Mouse (Mus musculus): ENCODE measurements around the gene Rnase4. TPM values are rescaled to one million over a fixed set of nuclear protein-coding genes. Genes with fewer than 3 reads are reported as not detected.

Rnase4 gene
- total RNA-seq, 1 experiment from 2014 or later: 131 TPM

DNA sequence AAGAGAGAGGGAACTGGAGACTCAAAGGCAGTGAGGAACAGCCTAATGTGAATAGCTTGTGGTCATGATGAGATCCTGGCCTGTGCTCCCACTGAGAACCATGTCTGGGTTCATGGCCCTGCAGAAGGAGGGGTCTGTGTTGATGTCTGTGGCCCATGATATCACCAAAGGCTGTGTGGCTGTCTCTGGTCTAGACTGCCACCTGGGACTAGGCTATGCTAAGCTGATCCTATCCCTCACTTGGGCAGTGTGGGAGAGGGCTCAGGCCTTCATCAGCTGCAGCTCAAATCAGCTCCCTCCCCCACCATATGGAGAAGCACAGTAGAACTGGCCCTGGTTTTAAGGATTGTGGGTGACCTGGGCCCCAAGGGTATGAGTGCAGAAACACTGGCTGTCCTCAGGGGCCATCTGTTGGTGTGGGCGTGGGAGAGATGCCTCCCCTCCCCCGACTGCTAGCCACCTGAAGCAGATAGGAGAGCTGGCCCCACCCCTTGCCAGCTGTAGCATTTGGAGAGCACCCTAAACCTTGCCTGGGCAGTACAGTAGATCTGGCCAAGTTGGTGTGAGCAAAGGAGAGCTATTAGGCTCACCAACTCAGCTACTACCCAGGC is 36.9 kb downstream of the Rnase4 start:
- DNase-seq: no peak

DNA sequence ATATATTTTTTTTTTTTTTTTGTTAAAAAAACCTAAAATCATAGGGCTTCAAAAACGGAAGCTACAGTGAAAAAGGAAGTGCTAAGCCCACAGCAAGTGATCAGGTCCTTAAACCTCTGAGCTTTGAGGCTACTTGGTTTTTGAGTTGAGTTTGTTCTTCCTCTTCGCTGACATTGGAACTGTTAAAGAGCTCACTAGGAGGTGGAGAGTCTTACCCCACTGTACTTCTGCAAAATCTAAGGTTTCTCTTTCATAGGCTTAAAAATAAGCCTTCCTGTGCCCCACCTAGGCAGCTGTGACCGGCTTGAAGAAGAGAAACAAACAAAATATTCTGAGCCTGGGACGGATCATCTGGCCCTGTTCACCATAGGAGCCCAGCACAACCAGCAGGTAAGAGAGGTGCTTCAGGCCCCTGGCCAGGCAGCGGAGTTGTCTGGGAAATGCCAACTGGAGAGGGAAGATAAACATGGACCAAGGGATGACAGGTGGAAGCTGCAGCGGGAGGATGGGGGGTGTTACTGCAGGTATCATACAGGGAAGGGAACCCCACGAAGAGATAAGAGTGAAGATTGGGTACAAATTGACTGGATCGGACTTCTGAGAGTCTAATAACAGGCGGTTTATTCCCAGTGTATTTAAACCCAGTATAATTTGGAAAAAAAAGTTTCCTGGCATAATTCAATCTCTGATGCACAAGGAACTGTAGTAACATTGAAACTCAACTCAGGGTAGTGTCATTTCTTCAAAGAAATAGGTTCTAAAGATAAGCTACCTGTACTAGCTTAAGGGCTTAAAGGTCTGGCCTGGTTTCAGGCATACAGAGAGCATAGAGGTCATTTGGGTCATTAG is 38.1 kb downstream of the Rnase4 start:
- DNase-seq: no peak

DNA sequence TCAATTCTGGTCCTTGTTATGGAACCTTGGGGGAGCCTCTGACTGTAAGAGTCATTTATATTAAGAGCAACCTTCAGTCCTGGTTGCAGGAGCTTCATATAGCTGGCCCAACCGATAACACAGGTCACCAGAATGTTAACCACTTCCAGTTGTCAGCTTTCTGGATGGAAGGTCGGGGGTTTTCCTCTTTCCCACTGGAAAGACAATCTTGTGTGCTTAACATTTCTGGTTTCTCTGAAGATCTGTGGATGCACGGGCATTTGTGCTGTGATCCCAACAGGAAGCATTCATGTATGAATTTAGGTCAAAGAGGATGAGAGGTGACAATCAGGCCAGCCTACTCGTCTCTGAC is 38.7 kb downstream of the Rnase4 start:
- no peak for DNase-seq

DNA sequence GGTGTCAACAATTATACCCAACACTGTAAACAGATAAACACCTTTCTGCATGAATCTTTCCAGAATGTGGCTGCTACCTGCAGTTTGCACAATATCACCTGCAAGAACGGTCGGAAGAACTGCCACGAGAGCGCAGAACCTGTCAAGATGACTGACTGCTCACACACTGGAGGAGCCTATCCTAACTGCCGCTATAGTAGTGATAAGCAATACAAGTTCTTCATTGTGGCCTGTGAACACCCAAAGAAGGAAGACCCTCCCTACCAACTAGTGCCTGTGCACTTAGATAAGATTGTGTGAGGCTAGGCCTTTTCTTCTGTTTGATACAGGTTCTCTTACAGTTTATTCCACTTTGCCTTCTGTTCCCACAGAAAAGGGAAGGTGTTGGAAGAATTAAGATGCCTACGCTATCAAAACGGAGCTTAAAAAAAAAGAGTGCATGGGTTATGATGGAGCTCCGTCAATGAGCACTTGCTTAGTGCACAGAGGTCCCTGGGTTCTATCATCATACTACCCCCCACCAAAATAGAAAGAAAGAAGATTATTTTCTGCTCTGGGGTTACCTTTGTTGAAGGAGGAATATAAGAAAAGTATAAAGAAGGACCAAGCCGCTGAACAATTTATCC is 39.6 kb downstream of the Rnase4 start:
- DNase-seq: no peak

DNA sequence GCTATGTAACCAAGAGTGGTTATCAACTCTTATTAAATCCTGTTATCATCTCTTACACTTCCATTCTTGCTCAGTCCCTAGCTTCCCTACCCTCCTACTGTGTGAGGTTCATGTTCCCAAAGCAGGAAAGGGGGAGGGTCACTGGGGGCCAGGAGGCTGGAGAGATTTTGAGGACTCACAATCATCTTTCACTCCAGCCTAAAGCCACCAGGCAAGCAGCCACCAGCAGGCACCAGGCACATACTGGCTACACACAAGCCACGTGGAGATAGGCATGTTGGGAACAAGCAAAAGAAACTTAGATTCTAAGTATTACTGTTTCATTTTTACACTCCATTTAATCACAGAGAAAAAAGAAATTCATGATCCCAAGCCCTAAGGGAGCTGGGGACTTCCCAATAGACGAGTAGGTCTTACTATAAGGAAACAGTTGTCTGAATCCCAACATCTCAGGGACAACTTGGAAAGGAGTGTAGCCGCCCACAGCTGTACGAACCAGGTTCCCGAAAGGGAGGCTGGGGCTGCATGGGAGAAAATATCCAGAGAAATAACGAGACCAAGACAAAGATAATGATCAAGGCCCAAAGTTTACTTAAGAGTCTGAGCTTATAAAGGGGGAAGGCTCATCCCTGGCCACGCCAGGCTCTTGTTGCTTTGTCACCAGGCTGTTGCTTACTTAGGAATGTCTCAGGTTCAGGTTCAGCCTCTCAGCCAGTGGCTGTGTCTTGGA is 40.4 kb downstream of the Rnase4 start:
- no peak for DNase-seq

DNA sequence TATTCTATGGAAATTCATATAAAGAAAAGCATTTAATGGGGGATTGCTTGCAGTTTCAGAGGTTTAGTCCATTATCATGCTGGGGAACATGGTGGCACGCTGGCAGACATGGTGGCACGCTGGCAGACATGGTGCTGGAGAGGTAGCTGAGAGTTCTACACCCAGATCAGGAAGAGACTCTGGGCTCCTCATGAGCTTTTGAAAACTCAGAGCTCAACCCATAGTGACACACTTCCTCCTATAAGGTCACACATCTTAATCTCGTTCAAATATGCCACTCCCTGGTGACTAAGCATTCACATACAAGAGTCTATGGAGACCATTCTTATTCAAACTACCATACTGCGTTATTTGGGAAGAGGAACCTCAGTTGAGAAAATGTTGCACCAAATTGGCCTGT is 41.5 kb downstream of the Rnase4 start:
- DNase-seq: no peak

DNA sequence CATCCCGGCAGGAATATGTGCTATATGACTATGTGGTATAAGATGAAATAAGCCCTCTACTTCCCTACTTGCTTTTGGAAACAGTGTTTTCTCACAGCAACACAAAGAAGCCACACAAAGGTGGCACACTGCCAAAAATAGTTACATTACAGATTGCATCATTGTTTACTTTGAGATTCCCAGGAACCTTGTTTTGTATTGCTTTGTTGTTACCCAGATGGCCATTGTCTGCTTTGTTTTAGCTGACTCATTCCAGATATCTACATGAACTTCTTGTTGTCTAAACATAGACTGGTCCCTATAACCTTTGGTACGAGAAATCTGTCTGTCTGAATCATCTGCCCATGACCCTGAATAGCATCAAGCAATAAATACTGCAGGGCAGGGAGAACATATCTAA is 49.5 kb downstream of the Rnase4 start:
- no peak for DNase-seq

DNA sequence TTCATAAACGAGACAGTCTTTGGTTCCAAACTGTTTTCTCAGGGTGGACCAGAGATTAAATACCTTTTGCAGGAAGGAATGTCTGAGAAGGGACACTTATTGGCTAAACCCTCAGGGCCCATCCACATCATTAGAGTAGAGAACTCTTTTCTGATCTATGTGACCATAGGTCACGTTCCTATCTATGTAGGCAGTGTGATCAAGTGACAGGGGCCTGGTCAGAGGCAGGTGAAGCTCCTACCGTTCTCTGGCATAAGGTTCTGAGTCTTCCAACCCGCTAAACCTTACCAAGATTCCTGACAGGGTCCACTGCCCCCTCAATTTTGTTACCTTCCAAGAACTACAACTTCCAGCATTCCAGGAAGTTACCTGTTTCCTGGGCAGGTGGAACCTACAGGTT is 51.2 kb downstream of the Rnase4 start:
- DNase-seq: no peak

DNA sequence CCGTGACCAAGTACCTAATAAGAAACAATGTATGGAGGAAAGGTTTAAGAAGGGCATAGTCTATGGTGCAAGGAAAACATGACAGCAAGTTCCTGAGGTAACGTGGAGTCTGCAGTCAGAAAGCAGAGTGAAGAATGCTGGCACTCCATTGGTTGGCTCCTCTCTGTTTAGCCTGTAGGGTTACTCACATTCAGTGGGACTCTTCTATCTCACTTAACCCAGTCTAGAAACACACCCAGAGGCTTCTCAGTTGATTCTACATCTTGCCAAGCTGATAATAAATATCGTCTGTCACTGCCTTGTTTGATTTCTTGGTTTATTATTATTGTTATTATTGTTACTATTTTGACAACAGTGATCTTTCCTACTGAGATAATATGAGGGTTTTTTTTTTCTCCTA is 51.7 kb downstream of the Rnase4 start:
- DNase-seq: no peak

DNA sequence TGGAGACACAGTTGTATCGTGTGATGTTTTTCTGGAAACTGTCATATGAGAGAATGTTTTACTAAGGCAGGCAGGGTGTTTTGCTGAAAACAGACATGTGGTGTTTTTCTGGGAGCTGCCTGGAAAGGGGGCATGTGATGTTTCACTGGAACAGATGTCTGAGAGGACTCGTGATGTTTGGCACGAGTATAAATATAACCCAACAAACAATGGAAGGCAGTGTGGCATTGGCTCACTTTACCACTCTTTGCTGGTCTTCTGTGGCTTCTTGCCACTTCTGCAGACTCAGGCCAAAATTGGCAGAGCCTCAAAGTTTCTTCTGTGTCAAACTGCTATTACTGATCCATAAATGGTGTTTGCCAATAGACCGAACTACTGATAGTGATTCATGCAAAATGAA is 52.4 kb downstream of the Rnase4 start:
- no peak for DNase-seq

DNA sequence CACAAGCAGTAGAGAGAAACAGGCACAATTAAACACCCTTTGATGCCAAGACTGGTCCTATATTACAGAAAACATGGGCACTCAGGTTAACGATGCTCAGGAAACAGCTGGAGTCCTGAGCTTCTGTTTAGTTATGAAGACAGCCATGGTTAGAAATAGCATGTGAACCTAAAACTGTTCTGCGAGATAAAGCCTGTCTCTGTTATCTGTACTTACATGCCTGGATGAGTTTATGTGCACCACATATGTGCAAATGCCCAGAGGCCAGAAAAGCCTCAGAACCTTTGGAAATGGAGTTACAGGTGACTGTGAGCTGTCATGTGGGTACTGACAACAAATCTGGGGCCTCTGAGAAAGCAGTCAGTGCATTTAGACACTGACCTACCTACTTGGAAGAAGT is 53.1 kb downstream of the Rnase4 start:
- no peak for DNase-seq

DNA sequence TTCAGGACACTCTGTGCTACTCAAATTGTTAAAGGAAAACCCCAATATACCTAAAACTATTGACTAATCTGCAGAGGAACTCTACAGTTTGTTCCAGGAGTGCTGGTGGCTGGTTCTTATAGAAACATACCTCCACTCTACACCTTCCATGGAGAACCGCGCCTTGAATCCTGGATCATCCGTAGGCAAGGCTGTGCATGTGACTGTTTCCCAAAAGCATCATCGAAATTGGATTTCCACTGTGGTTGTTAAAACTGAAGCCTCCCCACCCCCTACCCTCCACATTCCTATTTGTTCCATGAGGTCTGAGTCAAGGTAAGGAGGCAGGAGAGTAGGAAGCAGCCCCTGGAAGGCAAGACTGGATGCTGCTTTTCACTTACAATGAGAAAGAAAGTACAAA is 53.6 kb downstream of the Rnase4 start:
- no peak for DNase-seq

DNA sequence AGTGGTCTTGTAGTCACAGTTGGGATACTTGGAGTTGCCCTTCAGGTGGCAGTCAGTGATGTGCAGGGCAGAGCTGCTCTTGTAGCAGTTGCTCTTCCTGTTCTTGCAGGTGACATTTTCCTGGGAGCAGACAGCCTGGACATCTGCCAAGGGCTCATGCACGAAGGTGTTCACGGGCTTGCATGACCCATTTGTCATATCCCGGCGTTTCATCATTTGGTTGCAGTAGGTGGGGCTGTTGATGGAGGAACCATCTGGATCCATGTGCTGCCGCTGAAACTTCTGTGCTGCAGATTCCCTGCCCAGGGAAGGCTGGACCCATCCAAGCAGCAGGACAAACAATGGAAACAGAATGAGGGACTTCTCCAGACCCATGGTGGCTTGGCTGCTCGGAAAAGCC is 54.6 kb downstream of the Rnase4 start:
- no peak for DNase-seq

DNA sequence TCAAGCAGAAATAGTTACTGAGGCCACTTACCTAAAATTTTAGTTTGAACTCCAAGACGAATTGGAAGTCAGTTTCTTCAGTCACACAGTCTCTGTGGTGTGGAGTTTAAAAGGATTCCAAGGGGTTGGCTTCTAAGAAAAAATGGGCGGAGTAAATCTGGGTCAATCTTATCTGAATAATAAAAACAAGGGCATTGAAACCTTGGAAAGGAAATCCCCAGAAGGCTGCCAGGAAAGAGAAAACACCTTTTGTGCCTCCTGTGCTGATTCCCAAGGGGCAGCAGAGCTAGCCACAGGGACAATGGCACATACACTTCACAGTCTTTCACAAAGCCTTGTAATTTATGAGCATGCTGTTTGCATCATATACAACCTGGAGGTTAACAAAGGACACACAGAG is 55.8 kb downstream of the Rnase4 start, which contains the start of gene Rnase1:
Gene Rnase1 (minus strand): TSS at position 101 of the 400 bp plus-strand sequence.
- no peak for DNase-seq

DNA sequence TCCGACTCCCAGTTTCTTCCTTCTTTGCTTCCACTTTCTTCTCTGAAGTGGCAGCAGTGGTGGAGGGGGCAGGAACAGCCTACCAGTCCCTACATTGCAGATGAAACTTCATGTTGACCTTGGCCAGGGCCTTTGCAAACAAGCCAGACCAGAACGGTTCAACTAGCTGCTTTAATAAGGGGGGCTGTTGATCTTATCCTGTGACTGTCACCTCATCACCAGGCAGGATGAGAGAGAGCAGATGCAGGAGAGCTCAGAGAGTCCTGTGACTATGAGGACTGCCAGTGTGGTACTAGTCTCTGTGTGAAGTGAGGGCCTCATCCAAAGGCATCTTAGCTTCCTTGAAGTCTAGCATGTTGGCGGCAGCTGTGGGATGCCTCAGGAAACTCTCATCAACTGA is 57.1 kb downstream of the Rnase4 start:
- no peak for DNase-seq

DNA sequence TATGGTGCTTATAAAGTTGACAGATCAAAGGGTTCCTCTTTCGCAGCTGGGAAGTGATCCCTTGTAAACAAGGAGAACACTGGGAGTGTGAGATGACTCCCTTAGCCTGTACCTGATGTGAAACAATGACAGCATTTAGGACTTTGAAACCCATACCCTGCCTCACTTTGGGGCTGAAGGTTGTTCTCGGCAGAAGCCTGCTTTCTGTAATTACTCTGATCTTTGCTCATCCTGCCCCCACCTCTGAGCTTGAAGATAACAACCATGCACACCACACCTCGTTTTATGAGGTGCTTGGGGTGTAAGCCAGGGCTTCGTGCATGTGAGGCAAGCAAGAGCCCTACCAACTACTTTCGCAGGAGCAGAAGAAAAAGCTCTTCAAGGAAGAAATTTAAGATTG is 58.3 kb downstream of the Rnase4 start:
- DNase-seq: no peak

DNA sequence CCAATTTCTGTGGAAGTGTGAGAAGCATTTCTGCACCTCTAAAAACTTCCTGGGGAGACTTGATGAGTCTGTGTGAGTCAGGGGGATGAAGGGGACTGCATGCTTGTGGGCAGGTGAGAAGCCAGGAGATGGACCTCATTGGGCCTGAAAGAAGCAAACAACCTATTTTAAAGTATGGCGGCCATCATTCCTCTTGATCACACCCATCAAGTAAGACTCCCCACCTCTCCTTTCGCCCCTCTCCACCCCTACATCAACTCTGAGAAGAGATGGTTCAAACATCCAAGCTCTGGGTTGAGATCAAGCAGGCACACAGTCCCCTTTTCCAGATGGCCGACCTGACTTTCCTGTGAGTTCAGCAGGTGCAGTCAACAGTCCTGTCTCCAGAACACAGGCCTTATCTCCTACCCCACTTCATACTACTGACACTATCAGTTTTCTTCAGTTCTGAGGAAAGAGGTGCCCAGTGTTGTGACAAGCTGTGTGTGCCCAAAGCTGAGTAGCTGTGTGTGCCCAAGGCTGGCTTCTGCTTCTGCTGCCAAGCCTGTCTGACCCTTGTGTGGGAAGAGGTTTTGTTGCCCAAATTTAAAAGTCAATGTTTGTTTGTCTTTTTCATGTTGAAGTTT is 59.4 kb downstream of the Rnase4 start:
- DNase-seq: no peak

DNA sequence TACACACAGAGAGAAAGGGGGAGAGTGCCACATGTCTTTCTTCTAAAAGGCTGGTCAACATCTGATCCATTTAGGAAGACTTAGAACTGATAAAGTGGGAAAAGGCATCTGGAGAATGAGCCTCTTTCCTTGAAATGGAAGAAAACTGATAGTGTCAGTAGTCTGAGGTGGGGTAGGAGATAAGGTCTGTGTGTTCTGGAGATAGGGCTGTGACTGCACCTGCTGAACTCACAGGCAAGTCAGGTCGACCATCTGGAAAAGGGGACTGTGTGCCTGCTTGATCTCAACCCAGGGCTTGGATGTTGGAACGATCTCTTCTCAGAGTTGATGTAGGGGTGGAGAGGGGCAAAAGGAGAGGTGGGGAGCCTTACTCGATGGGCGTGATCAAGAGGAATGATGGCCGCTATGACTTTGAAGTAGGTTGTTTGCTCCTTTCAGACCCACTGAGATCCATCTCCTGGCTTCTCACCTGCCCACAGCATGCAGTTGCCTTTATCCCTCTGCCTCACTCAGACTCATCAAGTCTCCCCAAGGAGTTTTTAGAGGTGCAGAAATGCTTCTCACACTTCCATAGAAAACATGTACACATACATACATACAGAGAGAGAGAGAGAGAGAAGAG is 61.5 kb downstream of the Rnase4 start:
- no peak for DNase-seq

Measured in adrenal gland, postnatal 14 days (tissue).